Mouse (Mus musculus) liver, adult 2 months (tissue): ENCODE data around the gene Gimap9.

Experiments
- CTCF ChIP-seq: fragments of 200-500 bp; IDR thresholded peaks from 2 replicates; pipeline ENCODE4 v1.5.1; 2011; ENCODE audit warnings: low read depth, low read length, control low read depth
- POLR2A ChIP-seq: fragments of 200-500 bp; IDR thresholded peaks from 2 replicates; pipeline ENCODE4 v1.6.1; 2011; ENCODE audit warnings: low read length, control low read depth; ENCODE audit not compliant: insufficient read depth; ENCODE audit errors: extremely low read depth

DNA sequence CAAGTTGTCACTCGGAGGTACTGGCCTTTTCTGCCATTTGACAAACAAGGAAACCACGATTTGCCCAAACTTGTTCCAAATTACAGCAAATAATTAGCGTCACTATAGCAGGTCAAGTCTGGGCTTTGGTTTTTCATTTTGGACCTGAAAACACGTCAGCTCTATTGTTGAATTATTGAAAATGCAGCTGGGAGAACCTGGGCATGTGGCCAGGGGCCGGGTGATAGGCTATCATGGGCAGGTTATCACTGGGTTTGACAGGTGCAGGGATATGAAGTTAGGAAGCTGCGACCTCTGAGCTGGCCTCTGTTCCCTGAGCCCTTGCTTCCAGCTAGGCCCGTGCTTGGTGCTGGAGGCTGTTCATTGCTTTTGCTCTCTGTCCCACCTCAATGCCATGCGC lies 45.1 kb upstream of the Gimap9 start:
- TF ChIP-seq CTCF: no peak
- TF ChIP-seq POLR2A: no peak
